ENCODE assay signal across 8 mouse cellular contexts in genomic region chr2:163471136-163471535, GRCm38 (mm10). TPM values are rescaled to one million over a fixed set of nuclear protein-coding genes. Genes with fewer than 3 reads are reported as not detected.
A peak's percentile ranks its signal among the peaks of the same experiment; 100 is the strongest.
DNase-seq lines count a peak whose midpoint lies in the region; ATAC-seq and TF ChIP-seq lines count a peak whose summit lies in the region.

No protein-coding gene starts in this region.

- 43% methylated on average over 3 of the region's 3 CpGs for WGBS in heart, adult 2 months
- 83% methylated on average over 3 of the region's 3 CpGs for WGBS in limb, embryonic 13.5 days
- WGBS in stomach, postnatal 0 days, result 54% methylated on average over 3 of the region's 3 CpGs

- H3K27ac ChIP-seq in heart, adult 2 months, result peak overlapping the region; percentile 98
- H3K27ac ChIP-seq in limb, embryonic 13.5 days, result no peak overlapping the region
- no peak overlapping the region for H3K27ac ChIP-seq in stomach, postnatal 0 days (replicated peaks)

- peak; percentile 66 to 87 for DNase-seq in adrenal gland, adult (ENCODE audit: inconsistent age in 2 of 2, low spot score in 1 of 2)
- DNase-seq in adrenal gland, postnatal 4 days (ENCODE audit: low spot score in 2 of 2), result no peak
- DNase-seq in Muller cell, postnatal 12 days (ENCODE audit: inconsistent ontology term), result peak; percentile 55
- DNase-seq in heart, adult 2 months, result peak; percentile 44 to 75
- DNase-seq in stomach, postnatal 0 days (ENCODE audit: low spot score), result no peak
- DNase-seq in B cell, adult 2 months, result no peak
- DNase-seq in frontal cortex, adult 2 months (ENCODE audit: extremely low spot score in 1 of 2, low spot score in 1 of 2), result no peak

- H3K36me3 ChIP-seq in heart, adult 2 months (ENCODE audit: control insufficient read depth, insufficient read depth, low read length), result peaks cover 8% of the 10 kb centered on the region
- peaks cover 31% of the 10 kb centered on the region for H3K36me3 ChIP-seq in limb, embryonic 13.5 days
- H3K36me3 ChIP-seq in stomach, postnatal 0 days (ENCODE audit: control insufficient read depth, insufficient read depth, low read length), result no peaks in the 10 kb centered on the region; the same call in 1 of the 2 replicates

- H3K4me1 ChIP-seq in heart, adult 2 months (ENCODE audit: control insufficient read depth, insufficient read depth, low read length), result peaks cover 3% of the 10 kb centered on the region; the same call in 1 of the 2 replicates
- H3K4me1 ChIP-seq in limb, embryonic 13.5 days, result peaks cover 9% of the 10 kb centered on the region
- H3K4me1 ChIP-seq in stomach, postnatal 0 days (replicated peaks; ENCODE audit: control insufficient read depth, insufficient read depth), result 0 out of 2 replicates have a peak, but pooled peaks cover 3% of the 10 kb centered on the region

- intact Hi-C loops in heart, adult 2 months (cut with DNase I), result no loop called here

- no peak for ATAC-seq in limb, embryonic 13.5 days (ENCODE audit: low FRiP score, low read depth)
- ATAC-seq in stomach, postnatal 0 days (ENCODE audit: low FRiP score, low TSS enrichment), result no peak

- H3K4me3 ChIP-seq in heart, adult 2 months, result peak overlapping the region; percentile 79; the same call in 1 of the 2 replicates
- H3K4me3 ChIP-seq in limb, embryonic 13.5 days, result peak overlapping the region; percentile 83
- 0 out of 2 replicates have a peak overlapping the region, but pooled peaks have one; percentile 73 for H3K4me3 ChIP-seq in stomach, postnatal 0 days (ENCODE audit: low read depth, low read length)

- 0 out of 2 replicates have a peak, but pooled peaks cover 1% of the 10 kb centered on the region for H3K79me2 ChIP-seq in heart, adult 2 months (replicated peaks; ENCODE audit: control insufficient read depth, insufficient read depth, low read length)

- TF ChIP-seq CTCF in heart, adult 2 months (IDR thresholded peaks at IDR 0.05), result no peak
- no peak for TF ChIP-seq CTCF in stomach, postnatal 0 days (IDR thresholded peaks at IDR 0.05; ENCODE audit: low read depth)

- peak overlapping the region; percentile 91; the same call in 1 of the 2 replicates for H3K9ac ChIP-seq in heart, adult 2 months (ENCODE audit: low read depth, low read length)
- H3K9ac ChIP-seq in limb, embryonic 13.5 days, result peak overlapping the region; percentile 26; the same call in 1 of the 2 replicates
- H3K9ac ChIP-seq in stomach, postnatal 0 days (ENCODE audit: low read length), result no peak overlapping the region

- no peaks in the 10 kb centered on the region for H3K9me3 ChIP-seq in limb, embryonic 13.5 days
- H3K9me3 ChIP-seq in stomach, postnatal 0 days (ENCODE audit: control insufficient read depth, low read length), result no peaks in the 10 kb centered on the region

- no peak for TF ChIP-seq POLR2A in heart, adult 2 months (IDR thresholded peaks at IDR 0.05; ENCODE audit: insufficient read depth, low read depth, low read length)

- peak; percentile 61; the same call in 1 of the 2 replicates for TF ChIP-seq EP300 in heart, adult 2 months (IDR thresholded peaks at IDR 0.05; ENCODE audit: insufficient read depth, low read depth, low read length)
- no peak for TF ChIP-seq EP300 in stomach, postnatal 0 days (optimal IDR thresholded peaks at IDR 0.05)

- H3K27me3 ChIP-seq in heart, adult 2 months (ENCODE audit: control insufficient read depth, insufficient read depth, low read length), result no peaks in the 10 kb centered on the region
- no peaks in the 10 kb centered on the region for H3K27me3 ChIP-seq in limb, embryonic 13.5 days
- H3K27me3 ChIP-seq in stomach, postnatal 0 days (ENCODE audit: control insufficient read depth, insufficient read depth, low read length), result no peaks in the 10 kb centered on the region

- peak overlapping the region; percentile 89 for H3K4me2 ChIP-seq in limb, embryonic 13.5 days (replicated peaks)
- H3K4me2 ChIP-seq in stomach, postnatal 0 days (replicated peaks; ENCODE audit: low read depth), result peak overlapping the region; percentile 88

RNA-seq across cellular contexts. Expression of gene Fitm2, which starts 1.3 kb away (rescaled TPM):
- 10 to 100 TPM; 41.4 to 46.4 TPM for total RNA-seq in adrenal gland, postnatal 4 days (2021)
- 100 to 1,000 TPM; 196 to 223 TPM for total RNA-seq in heart, adult 2 months (2021)
- 93.8 and 139 TPM in 2 replicates for polyA plus RNA-seq in heart, adult 2 months (2012; rRNA removed)
- 10.9 and 11.3 TPM in 2 replicates for polyA plus RNA-seq in limb, embryonic 13.5 days (2015; fragmentation: Nextera tagmentation; extraction: Ambion mirVana)
- 11.2 TPM in 2 replicates for polyA plus RNA-seq in stomach, postnatal 0 days (2015; fragmentation: Nextera tagmentation; extraction: Ambion mirVana)
- 10.3 and 11.2 TPM in 2 replicates for polyA plus RNA-seq in frontal cortex, adult 2 months (2012; rRNA removed)

RNA-seq across cellular contexts. Expression of gene R3hdml, which starts 21.0 kb away (rescaled TPM):
- total RNA-seq in adrenal gland, postnatal 4 days (2021), result 1 to 10 TPM in 1 of 2 experiments, not detected in 1; 4.6 TPM
- total RNA-seq in heart, adult 2 months (2021), result not detected
- not detected in 2 replicates for polyA plus RNA-seq in heart, adult 2 months (2012; rRNA removed)
- polyA plus RNA-seq in limb, embryonic 13.5 days (2015; fragmentation: Nextera tagmentation; extraction: Ambion mirVana), result not detected in 2 replicates
- 0.23 and 0.40 TPM in 2 replicates for polyA plus RNA-seq in stomach, postnatal 0 days (2015; fragmentation: Nextera tagmentation; extraction: Ambion mirVana)
- polyA plus RNA-seq in frontal cortex, adult 2 months (2012; rRNA removed), result 0.08 TPM in 1 of 2 replicates, not detected in the other

RNA-seq across cellular contexts. Expression of gene Gdap1l1, which starts 32.9 kb away (rescaled TPM):
- 10 to 100 TPM in 1 of 2 experiments, 1 to 10 TPM in 1; 9.7 to 10.3 TPM for total RNA-seq in adrenal gland, postnatal 4 days (2021)
- not detected for total RNA-seq in heart, adult 2 months (2021)
- polyA plus RNA-seq in heart, adult 2 months (2012; rRNA removed), result 0.23 and 0.25 TPM in 2 replicates
- polyA plus RNA-seq in limb, embryonic 13.5 days (2015; fragmentation: Nextera tagmentation; extraction: Ambion mirVana), result 0.72 and 0.78 TPM in 2 replicates
- 1.9 and 2.7 TPM in 2 replicates for polyA plus RNA-seq in stomach, postnatal 0 days (2015; fragmentation: Nextera tagmentation; extraction: Ambion mirVana)
- polyA plus RNA-seq in frontal cortex, adult 2 months (2012; rRNA removed), result 89.3 and 90.1 TPM in 2 replicates

RNA-seq across cellular contexts. Expression of gene Hnf4a, which starts 35.5 kb away (rescaled TPM):
- total RNA-seq in adrenal gland, postnatal 4 days (2021), result 10 to 100 TPM; 14.7 to 18.9 TPM
- not detected for total RNA-seq in heart, adult 2 months (2021)
- polyA plus RNA-seq in heart, adult 2 months (2012; rRNA removed), result 0.03 TPM in 1 of 2 replicates, not detected in the other
- 0.18 TPM in 1 of 2 replicates, not detected in the other for polyA plus RNA-seq in limb, embryonic 13.5 days (2015; fragmentation: Nextera tagmentation; extraction: Ambion mirVana)
- 24.2 and 27.7 TPM in 2 replicates for polyA plus RNA-seq in stomach, postnatal 0 days (2015; fragmentation: Nextera tagmentation; extraction: Ambion mirVana)
- polyA plus RNA-seq in frontal cortex, adult 2 months (2012; rRNA removed), result not detected in 2 replicates

RNA-seq across cellular contexts. Expression of gene Oser1, which starts 46.6 kb away (rescaled TPM):
- 10 to 100 TPM; 34.7 to 36.6 TPM for total RNA-seq in adrenal gland, postnatal 4 days (2021)
- 10 to 100 TPM; 19.6 to 21.2 TPM for total RNA-seq in heart, adult 2 months (2021)
- polyA plus RNA-seq in heart, adult 2 months (2012; rRNA removed), result 9.7 and 16.4 TPM in 2 replicates
- 95.8 and 96.5 TPM in 2 replicates for polyA plus RNA-seq in limb, embryonic 13.5 days (2015; fragmentation: Nextera tagmentation; extraction: Ambion mirVana)
- polyA plus RNA-seq in stomach, postnatal 0 days (2015; fragmentation: Nextera tagmentation; extraction: Ambion mirVana), result 79.8 and 81.4 TPM in 2 replicates
- polyA plus RNA-seq in frontal cortex, adult 2 months (2012; rRNA removed), result 24.2 and 26.0 TPM in 2 replicates

Comparison
In these comparisons a context has a peak if more than half of its experiments do, and no peak if none do; other contexts are left out.
1. DNase-seq: peak in adrenal gland, adult (2 of 2), Muller cell, postnatal 12 days (single experiment) and heart, adult 2 months (2 of 2); none in adrenal gland, postnatal 4 days (0 of 2), stomach, postnatal 0 days (single experiment), B cell, adult 2 months (0 of 2) and frontal cortex, adult 2 months (0 of 2).
2. RNA of gene Gdap1l1, which starts 32.9 kb away (polyA plus RNA-seq): 89.3 to 90.1 TPM in frontal cortex, adult 2 months; 1.9 to 2.7 TPM in stomach, postnatal 0 days, 0.72 to 0.78 TPM in limb, embryonic 13.5 days and 0.23 to 0.25 TPM in heart, adult 2 months; every median in the first group is over 10 times any median in the second.
3. Peak in every context shown above with its lines, with median percentiles within 50 percentile points of each other: H3K4me3 ChIP-seq.